Mouse (Mus musculus): ENCODE measurements around the gene Spdye4c. TPM values are rescaled to one million over a fixed set of nuclear protein-coding genes. Genes with fewer than 3 reads are reported as not detected.

Spdye4c gene
- polyA plus RNA-seq, 1 experiment from 2014 or later = not detected

- H3K27ac ChIP-seq = no peak overlapping the region
- DNase-seq (ENCODE audit: low spot score) = no peak
- H3K27me3 ChIP-seq (ENCODE audit: insufficient read depth, poor library complexity, severe bottlenecking) = no peaks in the 10 kb centered on the region
- WGBS = 70% methylated on average over 8 of the region's 8 CpGs
- no peaks in the 10 kb centered on the region for H3K36me3 ChIP-seq
- peaks cover 11% of the 10 kb centered on the region; the same call in 1 of the 2 replicates for H3K4me1 ChIP-seq (replicated peaks)
- H3K4me3 ChIP-seq = no peak overlapping the region
- H3K9me3 ChIP-seq = no peaks in the 10 kb centered on the region
Measured at GRCm38 (mm10) chr2:128565904-128566303, 25.1 kb upstream of the Spdye4c start.

GRCm38 (mm10) chr2:128566304-128567147 is 24.5 kb upstream of the Spdye4c start:
- Histone ChIP-seq H3K36me3 (no peaks in the 10 kb centered on the region), H3K27ac (no peak overlapping the region), H3K4me1 (replicated peaks) (peaks cover 11% of the 10 kb centered on the region; the same call in 1 of the 2 replicates), H3K9me3 (no peaks in the 10 kb centered on the region), H3K27me3 (ENCODE audit: insufficient read depth, poor library complexity, severe bottlenecking) (no peaks in the 10 kb centered on the region), H3K4me3 (no peak overlapping the region)
- WGBS = 72% methylated on average over 10 of the region's 10 CpGs
- DNase-seq (ENCODE audit: low spot score) = peak; percentile 26

DNA sequence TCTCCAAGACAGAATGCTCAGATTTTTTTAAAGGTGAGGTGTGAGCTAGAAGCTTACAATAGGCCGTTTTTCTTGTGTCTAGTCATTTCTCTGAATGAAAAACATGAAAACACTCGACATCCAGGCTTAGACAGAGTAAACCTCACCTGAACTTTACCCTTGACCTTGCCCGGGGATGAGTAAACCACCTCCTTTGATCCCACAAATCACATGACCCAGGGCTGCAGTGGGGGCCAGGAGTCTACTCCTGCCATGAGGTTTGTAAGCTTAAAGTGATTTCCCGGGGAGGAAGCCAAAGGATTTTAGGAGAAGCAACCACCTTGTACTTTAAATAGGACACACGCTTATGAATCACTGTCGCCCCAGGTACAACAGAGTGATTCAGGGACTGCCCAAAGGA is 23.0 kb upstream of the Spdye4c start:
- 83% methylated on average over 6 of the region's 6 CpGs for WGBS
- no peaks in the 10 kb centered on the region for H3K27me3 ChIP-seq (ENCODE audit: insufficient read depth, poor library complexity, severe bottlenecking)
- H3K36me3 ChIP-seq = no peaks in the 10 kb centered on the region
- no peaks in the 10 kb centered on the region for H3K9me3 ChIP-seq
- no peak overlapping the region for H3K27ac ChIP-seq
- H3K4me1 ChIP-seq (replicated peaks) = peaks cover 11% of the 10 kb centered on the region; the same call in 1 of the 2 replicates
- no peak for DNase-seq (ENCODE audit: low spot score)
- H3K4me3 ChIP-seq = no peak overlapping the region

DNA sequence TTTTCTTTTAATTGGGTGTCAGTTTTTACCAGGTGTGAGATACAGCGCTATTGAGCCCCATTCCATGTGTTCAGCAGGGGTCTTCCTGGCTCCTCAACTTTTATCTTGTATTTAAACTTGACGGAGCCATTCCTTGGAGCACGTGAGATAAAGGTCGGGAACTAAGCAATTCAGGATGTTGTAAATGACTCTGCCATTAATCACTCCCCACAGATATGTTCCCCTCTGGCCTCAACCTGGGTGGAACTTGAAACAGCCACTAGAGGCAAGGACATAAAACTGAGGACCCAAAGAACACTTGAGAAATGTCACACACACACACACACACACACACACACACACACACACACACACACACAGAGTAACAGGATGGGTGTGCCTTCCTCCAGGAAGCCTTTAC is 22.5 kb upstream of the Spdye4c start:
- Histone ChIP-seq H3K27ac (no peak overlapping the region), H3K9me3 (no peaks in the 10 kb centered on the region), H3K4me1 (replicated peaks) (peaks cover 11% of the 10 kb centered on the region; the same call in 1 of the 2 replicates), H3K27me3 (ENCODE audit: insufficient read depth, poor library complexity, severe bottlenecking) (no peaks in the 10 kb centered on the region), H3K4me3 (no peak overlapping the region), H3K36me3 (no peaks in the 10 kb centered on the region)
- no peak for DNase-seq (ENCODE audit: low spot score)
- WGBS = 84% methylated on average over 4 of the region's 4 CpGs

- Histone ChIP-seq H3K27ac (no peak overlapping the region), H3K36me3 (no peaks in the 10 kb centered on the region), H3K9me3 (no peaks in the 10 kb centered on the region), H3K27me3 (ENCODE audit: insufficient read depth, poor library complexity, severe bottlenecking) (no peaks in the 10 kb centered on the region), H3K4me1 (replicated peaks) (0 out of 2 replicates have a peak, but pooled peaks cover 6% of the 10 kb centered on the region), H3K4me3 (no peak overlapping the region)
- 86% methylated on average over 4 of the region's 4 CpGs for WGBS
- DNase-seq (ENCODE audit: low spot score) = no peak
Measured at GRCm38 (mm10) chr2:128571001-128571400, 20.0 kb upstream of the Spdye4c start.

DNA sequence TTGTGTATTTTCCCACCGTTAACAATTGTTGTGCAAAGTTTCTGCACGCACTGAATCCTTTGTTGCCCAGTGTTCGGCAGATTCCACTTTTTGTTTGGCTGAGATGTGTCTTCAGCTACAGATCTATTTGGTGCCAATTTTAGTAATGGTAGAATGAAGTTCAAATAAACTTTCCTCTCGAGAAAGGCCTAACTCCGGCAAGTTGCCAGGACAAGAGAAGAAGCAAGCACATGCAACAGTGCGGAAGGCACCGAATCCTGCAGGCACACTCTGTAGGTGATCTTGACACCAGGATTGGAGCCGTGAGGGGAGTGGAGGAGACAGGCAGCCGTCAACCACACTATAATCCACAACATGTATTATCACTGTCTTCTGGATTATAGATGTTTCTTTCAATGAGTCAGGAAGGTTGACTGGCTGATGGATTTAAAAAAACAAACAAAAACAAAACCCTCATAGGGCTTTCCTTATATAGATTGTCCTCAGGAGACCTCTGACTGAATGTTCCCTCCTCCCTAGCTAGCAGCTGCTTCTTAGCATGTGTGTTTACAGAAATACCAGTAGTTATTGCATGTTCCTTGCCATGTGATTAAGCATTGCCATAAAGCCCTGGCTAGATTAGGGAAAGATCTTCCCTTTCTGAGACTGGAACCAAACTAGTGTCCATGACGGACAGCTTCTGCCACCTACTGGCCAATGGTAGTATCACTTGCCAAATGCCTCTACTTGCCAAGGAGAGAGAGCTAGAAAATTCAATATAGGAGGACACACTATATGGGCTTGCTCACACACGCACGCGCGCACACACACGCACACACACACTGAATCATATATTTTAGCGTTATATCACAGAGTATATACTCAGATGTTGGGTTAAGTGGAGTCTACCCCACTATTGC is 18.0 kb upstream of the Spdye4c start:
- Histone ChIP-seq H3K9me3 (no peaks in the 10 kb centered on the region), H3K4me3 (no peak overlapping the region), H3K36me3 (no peaks in the 10 kb centered on the region), H3K4me1 (replicated peaks) (no peaks in the 10 kb centered on the region), H3K27ac (no peak overlapping the region), H3K27me3 (ENCODE audit: insufficient read depth, poor library complexity, severe bottlenecking) (no peaks in the 10 kb centered on the region)
- peak; percentile 84 for DNase-seq (ENCODE audit: low spot score)
- 57% methylated on average over 16 of the region's 16 CpGs for WGBS

GRCm38 (mm10) chr2:128582881-128583280 is 8.1 kb upstream of the Spdye4c start:
- DNase-seq (ENCODE audit: low spot score) = no peak

GRCm38 (mm10) chr2:128592301-128592700 is 1.3 kb downstream of the Spdye4c start:
- H3K36me3 ChIP-seq = no peaks in the 10 kb centered on the region
- H3K4me1 ChIP-seq (replicated peaks) = no peaks in the 10 kb centered on the region
- H3K9me3 ChIP-seq = no peaks in the 10 kb centered on the region
- no peaks in the 10 kb centered on the region for H3K27me3 ChIP-seq (ENCODE audit: insufficient read depth, poor library complexity, severe bottlenecking)
- WGBS = 84% methylated on average over 7 of the region's 7 CpGs
- H3K4me3 ChIP-seq = no peak overlapping the region
- DNase-seq (ENCODE audit: low spot score) = no peak
- no peak overlapping the region for H3K27ac ChIP-seq

More at GRCm38 (mm10) chr2:128582881-128583280, 8.1 kb upstream of the Spdye4c start:
- Histone ChIP-seq H3K4me1 (replicated peaks) (no peaks in the 10 kb centered on the region), H3K36me3 (no peaks in the 10 kb centered on the region), H3K27ac (no peak overlapping the region), H3K4me3 (no peak overlapping the region), H3K27me3 (ENCODE audit: insufficient read depth, poor library complexity, severe bottlenecking) (no peaks in the 10 kb centered on the region), H3K9me3 (no peaks in the 10 kb centered on the region)
- WGBS = 82% methylated on average over 5 of the region's 5 CpGs

DNA sequence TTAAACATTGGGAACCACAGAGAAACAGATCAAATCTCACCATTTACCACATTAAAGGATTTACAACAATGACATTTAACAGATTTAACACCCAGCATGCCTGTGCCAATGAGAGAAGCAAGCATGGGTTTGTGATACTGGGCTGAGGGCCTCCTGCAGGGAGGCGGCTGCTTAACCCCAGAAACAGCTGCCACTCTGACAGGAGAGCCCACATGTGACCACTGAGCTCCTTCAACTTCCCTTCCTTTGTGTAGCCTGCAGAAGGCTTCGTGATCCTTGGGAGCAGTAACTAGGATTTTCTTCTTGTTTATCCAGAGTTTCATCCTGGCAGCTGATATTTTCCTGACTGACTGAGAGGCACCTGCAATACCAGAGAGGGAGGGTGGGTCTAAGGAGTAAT is 10.5 kb downstream of the Spdye4c start:
- no peaks in the 10 kb centered on the region for H3K27me3 ChIP-seq (ENCODE audit: insufficient read depth, poor library complexity, severe bottlenecking)
- peaks cover 5% of the 10 kb centered on the region; the same call in 1 of the 2 replicates for H3K9me3 ChIP-seq
- no peaks in the 10 kb centered on the region for H3K36me3 ChIP-seq
- no peak for DNase-seq (ENCODE audit: low spot score)
- 42% methylated on average over 2 of the region's 2 CpGs for WGBS
- no peaks in the 10 kb centered on the region for H3K4me1 ChIP-seq (replicated peaks)
- no peak overlapping the region for H3K27ac ChIP-seq
- H3K4me3 ChIP-seq = no peak overlapping the region

DNA sequence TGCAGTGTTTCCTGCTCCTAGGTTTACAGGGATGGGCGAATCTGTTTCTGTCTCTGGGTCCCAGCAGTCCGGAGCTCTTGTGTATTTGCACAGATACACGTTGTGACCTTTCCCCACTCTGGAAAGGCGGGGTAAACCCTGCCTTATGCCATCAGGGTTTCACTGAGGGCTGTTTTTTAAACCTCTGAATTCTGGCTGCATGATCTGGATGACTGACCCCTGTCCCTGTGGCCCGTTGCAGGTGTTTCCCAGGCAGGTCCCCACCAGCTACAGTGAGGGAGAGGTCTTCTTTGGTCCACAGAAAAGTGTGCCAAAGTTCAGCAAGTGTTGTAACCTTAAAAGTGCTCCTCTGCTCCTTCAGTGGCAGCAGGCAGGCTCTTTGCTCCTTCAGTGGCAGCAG is 18.3 kb downstream of the Spdye4c start:
- DNase-seq (ENCODE audit: low spot score) = no peak
- H3K4me1 ChIP-seq (replicated peaks) = no peaks in the 10 kb centered on the region
- H3K27ac ChIP-seq = no peak overlapping the region
- H3K9me3 ChIP-seq = peaks cover 9% of the 10 kb centered on the region; the same call in 1 of the 2 replicates
- no peaks in the 10 kb centered on the region for H3K27me3 ChIP-seq (ENCODE audit: insufficient read depth, poor library complexity, severe bottlenecking)
- H3K36me3 ChIP-seq = peaks cover 54% of the 10 kb centered on the region
- 85% methylated on average over 5 of the region's 5 CpGs for WGBS
- H3K4me3 ChIP-seq = no peak overlapping the region

DNA sequence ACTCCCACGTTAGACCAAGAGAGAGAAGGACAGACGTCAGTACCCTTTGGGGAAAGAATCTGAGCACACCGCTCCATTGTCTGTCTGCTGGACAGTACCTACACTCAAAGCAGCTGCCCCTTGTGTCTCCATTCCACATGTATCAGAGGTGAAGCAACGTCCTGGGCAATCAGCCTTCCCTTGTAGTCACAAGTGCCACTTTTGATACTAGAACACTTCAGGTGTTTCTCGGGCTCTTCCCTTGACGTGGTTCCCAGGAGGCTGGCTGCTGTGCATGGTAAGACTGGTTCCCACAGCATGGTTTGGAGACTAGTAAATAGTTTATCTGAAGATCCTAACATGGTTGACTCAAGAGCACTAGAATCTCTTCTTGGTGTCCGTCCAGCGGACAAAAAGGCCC is 20.2 kb downstream of the Spdye4c start:
- Histone ChIP-seq H3K4me3 (no peak overlapping the region), H3K27ac (no peak overlapping the region), H3K27me3 (ENCODE audit: insufficient read depth, poor library complexity, severe bottlenecking) (no peaks in the 10 kb centered on the region), H3K36me3 (peaks cover 73% of the 10 kb centered on the region), H3K4me1 (replicated peaks) (no peaks in the 10 kb centered on the region), H3K9me3 (peaks cover 4% of the 10 kb centered on the region; the same call in 1 of the 2 replicates)
- no peak for DNase-seq (ENCODE audit: low spot score)
- 95% methylated on average over 8 of the region's 8 CpGs for WGBS

DNA sequence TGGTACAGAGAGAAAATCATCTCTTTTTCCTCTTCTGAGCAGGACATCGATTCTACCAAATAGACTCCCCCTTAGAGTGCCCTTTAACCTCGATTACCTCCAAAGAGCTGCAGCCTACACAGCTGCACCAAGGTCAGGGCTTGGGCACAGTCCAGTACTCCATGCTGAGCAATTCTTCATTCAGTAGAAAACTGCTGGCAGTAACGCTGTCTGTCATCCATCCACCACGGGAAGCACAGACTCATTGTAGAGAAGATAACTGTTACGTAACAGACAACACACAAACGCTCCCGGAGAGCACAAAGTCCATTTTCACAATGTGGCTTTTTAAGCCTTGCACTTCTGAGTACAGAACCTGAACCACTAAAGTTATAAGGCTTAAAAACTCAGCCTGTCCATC is 21.3 kb downstream of the Spdye4c start:
- 93% methylated on average over 7 of the region's 7 CpGs for WGBS

DNA sequence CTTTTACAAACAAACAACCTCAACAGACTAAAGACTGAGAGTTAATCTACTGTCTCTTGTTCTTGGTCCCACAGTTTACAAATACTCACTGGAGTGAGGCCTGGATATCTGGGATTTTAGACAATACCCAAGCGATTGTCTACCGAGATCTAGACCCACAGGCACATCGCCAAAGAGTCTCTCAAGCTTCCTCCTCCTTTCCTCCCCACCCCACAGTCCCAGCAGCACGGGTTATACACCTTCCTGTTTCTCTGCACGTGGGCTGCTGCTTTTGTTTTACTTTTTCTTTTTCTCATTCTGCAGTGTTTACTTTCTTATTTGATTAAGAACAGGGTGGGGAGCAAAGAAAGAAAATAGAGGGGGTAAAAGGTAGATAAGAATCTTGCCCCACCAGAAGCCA is 22.4 kb downstream of the Spdye4c start:
- Histone ChIP-seq H3K4me1 (replicated peaks) (no peaks in the 10 kb centered on the region), H3K27ac (no peak overlapping the region), H3K4me3 (no peak overlapping the region), H3K9me3 (no peaks in the 10 kb centered on the region), H3K36me3 (peaks cover 94% of the 10 kb centered on the region), H3K27me3 (ENCODE audit: insufficient read depth, poor library complexity, severe bottlenecking) (no peaks in the 10 kb centered on the region)
- DNase-seq (ENCODE audit: low spot score) = no peak
- WGBS = 91% methylated on average over 5 of the region's 5 CpGs

More for the DNA sequence above, 21.3 kb downstream of the Spdye4c start:
- Histone ChIP-seq H3K27me3 (ENCODE audit: insufficient read depth, poor library complexity, severe bottlenecking) (no peaks in the 10 kb centered on the region), H3K9me3 (no peaks in the 10 kb centered on the region), H3K36me3 (peaks cover 83% of the 10 kb centered on the region), H3K27ac (no peak overlapping the region), H3K4me1 (replicated peaks) (no peaks in the 10 kb centered on the region), H3K4me3 (no peak overlapping the region)
- no peak for DNase-seq (ENCODE audit: low spot score)

All from hindbrain, embryonic 10.5 days (tissue).